Mouse (Mus musculus): ENCODE data around the gene Ccne1. TPM values are rescaled to one million over a fixed set of nuclear protein-coding genes. Genes with fewer than 3 reads are reported as not detected.

Gene Ccne1
- total and polyA plus RNA-seq, 3 experiments, result 43.7 to 109 (median 70.0) TPM

DNA sequence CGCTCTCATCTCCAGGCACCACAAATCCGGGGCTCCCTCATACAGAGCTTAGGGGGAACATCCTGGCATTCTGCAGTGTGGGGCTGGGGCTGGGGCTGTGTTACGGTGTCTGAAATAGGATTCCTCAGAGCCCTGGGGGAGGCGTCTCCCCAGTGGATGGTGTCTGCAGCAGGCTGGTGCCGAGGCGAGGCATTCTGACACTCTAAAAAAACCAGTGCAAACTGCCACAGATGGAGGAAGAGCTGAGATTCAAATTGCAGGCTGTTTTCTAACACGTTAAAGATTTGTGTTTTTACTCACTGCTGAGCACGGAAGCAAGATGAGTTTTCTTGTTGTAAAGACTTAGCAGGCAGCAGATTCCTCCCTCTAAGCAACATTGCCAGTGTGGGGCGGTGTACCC is 33.0 kb upstream of the Ccne1 start:
- H3K4me1 ChIP-seq (ENCODE audit: control insufficient read depth in 1 of 2, insufficient read depth in 2 of 2), result peaks cover 0 to 33% of the 10 kb centered on the region in 2 experiments; a peak in 2 of 4 replicates
- dilution Hi-C loops (cut with MboI; ENCODE audit: extremely low pct_ligation_motif_present, extremely low pct_unique_long_range_greater_than_20kb, low sequenced_read_pairs), result no loop called here

DNA sequence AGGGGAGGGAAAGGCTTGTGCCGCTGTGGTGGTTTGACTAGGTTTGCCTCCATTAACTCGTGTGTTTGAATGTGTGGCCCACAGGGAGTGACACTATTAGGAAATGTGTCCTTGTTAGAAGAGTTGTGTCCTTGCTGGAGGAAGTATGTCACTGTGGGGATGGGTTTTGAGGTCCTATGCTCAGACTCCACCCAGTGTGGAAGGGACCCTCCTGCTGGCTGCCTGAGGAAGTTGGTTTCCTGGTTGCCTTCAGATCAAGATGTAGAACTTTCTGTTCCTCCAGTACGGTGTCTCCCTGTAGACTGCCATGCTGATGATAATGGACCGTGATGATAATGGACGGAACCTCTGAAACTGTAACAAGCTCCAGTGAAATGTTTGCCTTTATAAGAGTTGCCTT is 27.1 kb upstream of the Ccne1 start:
- TF ChIP-seq PAX5 (IDR thresholded peaks at IDR 0.05; ENCODE audit: low read length), result no peak
- no peak for TF ChIP-seq GABPA (IDR thresholded peaks at IDR 0.05; ENCODE audit: insufficient replicate concordance, low read depth, low read length)
- no peak for TF ChIP-seq ELF1 (IDR thresholded peaks at IDR 0.05; ENCODE audit: low read depth, low read length)
- no peak for TF ChIP-seq MYC (IDR thresholded peaks at IDR 0.05; ENCODE audit: low read depth, low read length)
- TF ChIP-seq JUN (IDR thresholded peaks at IDR 0.05; ENCODE audit: insufficient read depth, low read depth, low read length), result no peak
- TF ChIP-seq MAFK (IDR thresholded peaks at IDR 0.05; ENCODE audit: insufficient replicate concordance, low read length), result no peak
- TF ChIP-seq HCFC1 (IDR thresholded peaks at IDR 0.05; ENCODE audit: low read depth, low read length), result no peak
- in situ Hi-C loops (cut with MboI; ENCODE audit: low pct_ligation_motif_present, low pct_unique_long_range_greater_than_20kb, low sequenced_read_pairs), result loop anchor here (5.0 kb wide), 1 partner anchor 72 kb away; no protein-coding TSS in a partner anchor
- no peak overlapping the region for H3K4me2 ChIP-seq (ENCODE audit: insufficient read depth, low read depth, poor library complexity, severe bottlenecking)
- peaks cover 2% of the 10 kb centered on the region for H3K27me3 ChIP-seq (replicated peaks)
- H3K9me3 ChIP-seq (replicated peaks; ENCODE audit: low read length), result no peaks in the 10 kb centered on the region
- H3K9ac ChIP-seq (ENCODE audit: insufficient read depth, low read depth), result no peak overlapping the region
- H3K4me3 ChIP-seq (replicated peaks in 1 of 3; ENCODE audit: low read depth in 2 of 3, low read length in 2 of 3, poor library complexity in 1 of 3), result no peak overlapping the region
- peaks cover 0 to 37% of the 10 kb centered on the region in 2 experiments; a peak in 3 of 4 replicates for H3K4me1 ChIP-seq (ENCODE audit: control insufficient read depth in 1 of 2, insufficient read depth in 2 of 2)
- no peaks in the 10 kb centered on the region for H3K79me2 ChIP-seq (replicated peaks; ENCODE audit: control insufficient read depth, extremely low read depth, insufficient read depth, poor library complexity, severe bottlenecking)
- H3K27ac ChIP-seq (ENCODE audit: insufficient read depth, low read depth), result no peak overlapping the region
- dilution Hi-C loops (cut with MboI; ENCODE audit: extremely low pct_ligation_motif_present, extremely low pct_unique_long_range_greater_than_20kb, low sequenced_read_pairs), result no loop called here
- DNase-seq (ENCODE audit: extremely low read depth), result no peak
- H3K36me3 ChIP-seq (replicated peaks in 1 of 2; ENCODE audit: control insufficient read depth in 1 of 2, insufficient read depth in 1 of 2, low read length in 1 of 2), result no peaks in the 10 kb centered on the region

More for the DNA sequence above, 33.0 kb upstream of the Ccne1 start:
- H3K9me3 ChIP-seq (replicated peaks; ENCODE audit: low read length), result no peaks in the 10 kb centered on the region
- no peaks in the 10 kb centered on the region for H3K79me2 ChIP-seq (replicated peaks; ENCODE audit: control insufficient read depth, extremely low read depth, insufficient read depth, poor library complexity, severe bottlenecking)
- no peak overlapping the region for H3K9ac ChIP-seq (ENCODE audit: insufficient read depth, low read depth)
- H3K27me3 ChIP-seq (replicated peaks), result no peaks in the 10 kb centered on the region
- H3K4me2 ChIP-seq (ENCODE audit: insufficient read depth, low read depth, poor library complexity, severe bottlenecking), result no peak overlapping the region
- no peak for DNase-seq (ENCODE audit: extremely low read depth)
- H3K36me3 ChIP-seq (replicated peaks in 1 of 2; ENCODE audit: control insufficient read depth in 1 of 2, insufficient read depth in 1 of 2, low read length in 1 of 2), result no peaks in the 10 kb centered on the region
- H3K27ac ChIP-seq (ENCODE audit: insufficient read depth, low read depth), result no peak overlapping the region
- in situ Hi-C loops (cut with MboI; ENCODE audit: low pct_ligation_motif_present, low pct_unique_long_range_greater_than_20kb, low sequenced_read_pairs), result no loop called here
- TF ChIP-seq SMC3 (IDR thresholded peaks at IDR 0.05; ENCODE audit: low read depth, low read length) (no peak), JUND (conservative IDR thresholded peaks at IDR 0.05; ENCODE audit: low read depth, low read length) (no peak), MAZ (IDR thresholded peaks at IDR 0.05; ENCODE audit: low read depth, low read length) (no peak), CTCF (conservative IDR thresholded peaks at IDR 0.05 in 1 of 2, IDR thresholded peaks at IDR 0.05 in 1 of 2; ENCODE audit: low read depth in 2 of 2, low read length in 2 of 2) (no peak), MEF2A (IDR thresholded peaks at IDR 0.05; ENCODE audit: borderline replicate concordance, low read depth, low read length) (no peak), PAX5 (IDR thresholded peaks at IDR 0.05; ENCODE audit: low read length) (no peak), USF2 (conservative IDR thresholded peaks at IDR 0.05; ENCODE audit: low read depth, low read length) (no peak), GABPA (IDR thresholded peaks at IDR 0.05; ENCODE audit: insufficient replicate concordance, low read depth, low read length) (no peak), POLR2AphosphoS2 (IDR thresholded peaks at IDR 0.05; ENCODE audit: low read depth, low read length) (no peak), CHD2 (IDR thresholded peaks at IDR 0.05; ENCODE audit: low read length) (no peak)
- H3K4me3 ChIP-seq (replicated peaks in 1 of 3; ENCODE audit: low read depth in 2 of 3, low read length in 2 of 3, poor library complexity in 1 of 3), result no peak overlapping the region
